Mouse (Mus musculus) brain, embryonic 14.5 days (tissue): ENCODE measurements around the gene 1810010D01Rik. TPM values are rescaled to one million over a fixed set of nuclear protein-coding genes. Genes with fewer than 3 reads are reported as not detected.
A peak's percentile ranks its signal among the peaks of the same experiment; 100 is the strongest.

Experiments used
- DNase-seq: peaks from one replicate; pipeline ENCODE4 v3.0.0-alpha.2; 2011; ENCODE audit warnings: low read depth
- CTCF ChIP-seq: fragments of 200-500 bp; IDR thresholded peaks from 2 replicates; pipeline ENCODE4 v1.5.1; 2012; ENCODE audit warnings: inconsistent platforms, mild to moderate bottlenecking, moderate library complexity, borderline replicate concordance; ENCODE audit not compliant: insufficient read depth, insufficient read length; ENCODE audit errors: extremely low read depth
- POLR2A ChIP-seq: fragments of 200-500 bp; IDR thresholded peaks from 2 replicates; pipeline ENCODE4 v1.6.1; 2012; ENCODE audit warnings: mild to moderate bottlenecking, inconsistent platforms, borderline replicate concordance; ENCODE audit not compliant: poor library complexity, insufficient read depth, insufficient read length, severe bottlenecking; ENCODE audit errors: extremely low read depth
- polyA plus RNA-seq: library from polyadenylated mRNA; depleted of rRNA; stranded (reverse); fragments of >200 nt; gene quantifications from 2 replicates; pipeline ENCODE4 v1.2.3, GENCODE M21; 2012

The 1810010D01Rik gene
- polyA plus RNA-seq, 1 experiment = 1.6 TPM

- DNase-seq = peak; percentile 91
- TF ChIP-seq CTCF = no peak
- TF ChIP-seq POLR2A = no peak
Measured at GRCm38 (mm10) chr7:145211680-145212659, 4.1 kb upstream of the 1810010D01Rik start.

- no peak for DNase-seq
- TF ChIP-seq CTCF (no peak), POLR2A (no peak)
Measured at GRCm38 (mm10) chr7:145210477-145211070, 2.7 kb upstream of the 1810010D01Rik start.

GRCm38 (mm10) chr7:145206801-145207200 lies 1.1 kb downstream of the 1810010D01Rik start:
- TF ChIP-seq CTCF (no peak), POLR2A (no peak)
- no peak for DNase-seq

GRCm38 (mm10) chr7:145206056-145206610 lies 1.8 kb downstream of the 1810010D01Rik start:
- TF ChIP-seq POLR2A (peak; percentile 23; the same call in 1 of the 2 replicates), CTCF (no peak)
- DNase-seq = peak; percentile 98

- no peak for TF ChIP-seq POLR2A
- TF ChIP-seq CTCF = no peak
- DNase-seq = no peak
Measured at GRCm38 (mm10) chr7:145205363-145205902, 2.5 kb downstream of the 1810010D01Rik start.

GRCm38 (mm10) chr7:145199711-145200110 lies 8.2 kb downstream of the 1810010D01Rik start:
- no peak for TF ChIP-seq CTCF
- no peak for TF ChIP-seq POLR2A

GRCm38 (mm10) chr7:145198223-145198714 lies 9.7 kb downstream of the 1810010D01Rik start:
- no peak for DNase-seq
- TF ChIP-seq CTCF (no peak), POLR2A (no peak)

More at GRCm38 (mm10) chr7:145199711-145200110, 8.2 kb downstream of the 1810010D01Rik start:
- no peak for DNase-seq

- no peak for TF ChIP-seq POLR2A
- no peak for TF ChIP-seq CTCF
- no peak for DNase-seq
Measured at GRCm38 (mm10) chr7:145197711-145198110, 10.2 kb downstream of the 1810010D01Rik start.

- TF ChIP-seq POLR2A = no peak
- TF ChIP-seq CTCF = no peak
- DNase-seq = no peak
Measured at GRCm38 (mm10) chr7:145197042-145197441, 10.9 kb downstream of the 1810010D01Rik start.

- DNase-seq = no peak
- TF ChIP-seq POLR2A (no peak), CTCF (no peak)
Measured at GRCm38 (mm10) chr7:145196340-145196739, 11.6 kb downstream of the 1810010D01Rik start.

- DNase-seq = no peak
- TF ChIP-seq CTCF (no peak), POLR2A (no peak)
Measured at GRCm38 (mm10) chr7:145195186-145195927, 12.6 kb downstream of the 1810010D01Rik start.
